Mouse (Mus musculus) midbrain, embryonic 15.5 days (tissue): Measurements from ENCODE around the gene Ddx59. TPM values are rescaled to one million over a fixed set of nuclear protein-coding genes. Genes with fewer than 3 reads are reported as not detected.
A peak's percentile ranks its signal among the peaks of the same experiment; 100 is the strongest.

ENCODE experiments used
- ATAC-seq: fragments of 200-750 bp; cut with Nextera tagmentation; replicated peaks from 2 replicates; pipeline ENCODE4 v1.8.0; 2017; ENCODE audit warnings: moderate TSS enrichment
- H3K27ac ChIP-seq: fragments of 300-500 bp; sonication (generic); 2 replicates; pipeline ENCODE4 v1.5.1; 2015; ENCODE audit warnings: mild to moderate bottlenecking, inconsistent platforms
- H3K27me3 ChIP-seq: fragments of 300-500 bp; sonication (generic); replicated peaks from 2 replicates; pipeline ENCODE4 v1.6.1; 2015; ENCODE audit warnings: inconsistent platforms
- H3K36me3 ChIP-seq: fragments of 300-500 bp; sonication (generic); replicated peaks from 2 replicates; pipeline ENCODE4 v1.6.1; 2015; ENCODE audit warnings: inconsistent platforms
- H3K4me1 ChIP-seq: fragments of 300-500 bp; sonication (generic); 2 replicates; pipeline ENCODE4 v1.6.1; 2015; ENCODE audit warnings: inconsistent platforms
- H3K4me2 ChIP-seq: fragments of 300-500 bp; sonication (generic); 2 replicates; pipeline ENCODE4 v1.6.1; 2015; ENCODE audit warnings: inconsistent platforms, mild to moderate bottlenecking, moderate library complexity
- H3K4me3 ChIP-seq: fragments of 300-500 bp; sonication (generic); 2 replicates; pipeline ENCODE4 v1.5.1; 2015; ENCODE audit warnings: mild to moderate bottlenecking, inconsistent platforms
- H3K9ac ChIP-seq: fragments of 300-500 bp; sonication (generic); 2 replicates; pipeline ENCODE4 v1.6.1; 2015; ENCODE audit warnings: mild to moderate bottlenecking, inconsistent platforms
- H3K9me3 ChIP-seq: fragments of 300-500 bp; sonication (generic); 2 replicates; pipeline ENCODE4 v1.6.1; 2016; ENCODE audit warnings: inconsistent platforms
- WGBS: fragments of 180-500 bp; shearing (Covaris S2); methylation state at CpG from one replicate; pipeline ENCODE4 v1.1.7; 2015; ENCODE audit warnings: mixed read lengths; 5-methylcytosine and 5-hydroxymethylcytosine counted together
- polyA plus RNA-seq: library from polyadenylated mRNA; unstranded; fragments of >200 nt; fragmentation: Nextera tagmentation; extraction: Ambion mirVana; gene quantifications from 2 replicates; pipeline ENCODE4 v1.2.1, GENCODE M21; 2015

Gene Ddx59
- polyA plus RNA-seq = 15.1 and 17.2 TPM in 2 replicates

GRCm38 (mm10) chr1:136414798-136415755 is at the start of gene Ddx59:
TSS of gene Ddx59 (plus strand) at chr1:136415271.
- no peaks in the 10 kb centered on the region for H3K9me3 ChIP-seq
- H3K4me1 ChIP-seq = peaks cover 7% of the 10 kb centered on the region
- peak within 1 kb of the TSS; percentile 76 for H3K4me3 ChIP-seq
- WGBS = 3% methylated on average over 78 of the region's 78 CpGs
- H3K36me3 ChIP-seq = no peaks in the 10 kb centered on the region
- peak within 1 kb of the TSS; percentile 98 for H3K27ac ChIP-seq
- peak; percentile 100 for ATAC-seq
- H3K9ac ChIP-seq = peak within 1 kb of the TSS; percentile 76
- H3K4me2 ChIP-seq = peak within 1 kb of the TSS; percentile 52
- no peaks in the 10 kb centered on the region for H3K27me3 ChIP-seq

- Histone ChIP-seq H3K4me2 (no peak overlapping the region), H3K27me3 (no peaks in the 10 kb centered on the region), H3K4me3 (no peak overlapping the region), H3K36me3 (no peaks in the 10 kb centered on the region), H3K4me1 (no peaks in the 10 kb centered on the region; the same call in 1 of the 2 replicates), H3K9ac (no peak overlapping the region), H3K9me3 (no peaks in the 10 kb centered on the region), H3K27ac (no peak overlapping the region)
- WGBS = 56% methylated on average over 3 of the region's 3 CpGs
- ATAC-seq = no peak
Observed at GRCm38 (mm10) chr1:136365986-136366385, 49.1 kb upstream of the Ddx59 start.

- no peaks in the 10 kb centered on the region for H3K9me3 ChIP-seq
- 87% methylated on average over 7 of the region's 7 CpGs for WGBS
- ATAC-seq = no peak
Observed at GRCm38 (mm10) chr1:136379261-136379660, 35.8 kb upstream of the Ddx59 start.

GRCm38 (mm10) chr1:136380161-136380560 is 34.9 kb upstream of the Ddx59 start:
- no peaks in the 10 kb centered on the region for H3K27me3 ChIP-seq
- H3K36me3 ChIP-seq = no peaks in the 10 kb centered on the region
- no peak for ATAC-seq
- H3K9me3 ChIP-seq = no peaks in the 10 kb centered on the region
- 90% methylated on average over 4 of the region's 4 CpGs for WGBS
- no peak overlapping the region for H3K27ac ChIP-seq
- H3K4me3 ChIP-seq = no peak overlapping the region
- H3K9ac ChIP-seq = no peak overlapping the region
- H3K4me1 ChIP-seq = no peaks in the 10 kb centered on the region
- no peak overlapping the region for H3K4me2 ChIP-seq

More at GRCm38 (mm10) chr1:136379261-136379660, 35.8 kb upstream of the Ddx59 start:
- Histone ChIP-seq H3K9ac (no peak overlapping the region), H3K4me2 (no peak overlapping the region), H3K4me3 (no peak overlapping the region), H3K27me3 (no peaks in the 10 kb centered on the region), H3K36me3 (no peaks in the 10 kb centered on the region), H3K27ac (no peak overlapping the region), H3K4me1 (no peaks in the 10 kb centered on the region)

- Histone ChIP-seq H3K4me1 (no peaks in the 10 kb centered on the region), H3K9ac (no peak overlapping the region), H3K9me3 (no peaks in the 10 kb centered on the region), H3K27me3 (no peaks in the 10 kb centered on the region), H3K4me3 (no peak overlapping the region), H3K36me3 (no peaks in the 10 kb centered on the region), H3K4me2 (no peak overlapping the region), H3K27ac (no peak overlapping the region)
- no peak for ATAC-seq
- WGBS = 92% methylated on average over 8 of the region's 8 CpGs
Observed at GRCm38 (mm10) chr1:136380606-136381005, 34.5 kb upstream of the Ddx59 start.

GRCm38 (mm10) chr1:136381169-136381568 is 33.9 kb upstream of the Ddx59 start:
- no peak overlapping the region for H3K9ac ChIP-seq
- no peak overlapping the region for H3K27ac ChIP-seq
- H3K27me3 ChIP-seq = no peaks in the 10 kb centered on the region
- no peak overlapping the region for H3K4me3 ChIP-seq
- WGBS = 78% methylated on average over 6 of the region's 6 CpGs
- H3K36me3 ChIP-seq = no peaks in the 10 kb centered on the region
- no peak for ATAC-seq
- H3K4me1 ChIP-seq = no peaks in the 10 kb centered on the region
- no peak overlapping the region for H3K4me2 ChIP-seq
- H3K9me3 ChIP-seq = no peaks in the 10 kb centered on the region

- Histone ChIP-seq H3K9me3 (no peaks in the 10 kb centered on the region), H3K4me1 (no peaks in the 10 kb centered on the region)
- ATAC-seq = no peak
Observed at GRCm38 (mm10) chr1:136381583-136381982, 33.5 kb upstream of the Ddx59 start.

GRCm38 (mm10) chr1:136386914-136387313 is 28.2 kb upstream of the Ddx59 start:
- Histone ChIP-seq H3K9ac (no peak overlapping the region), H3K4me1 (no peaks in the 10 kb centered on the region), H3K27ac (no peak overlapping the region), H3K4me3 (no peak overlapping the region), H3K27me3 (no peaks in the 10 kb centered on the region), H3K36me3 (no peaks in the 10 kb centered on the region), H3K9me3 (no peaks in the 10 kb centered on the region), H3K4me2 (no peak overlapping the region)
- 40% methylated on average over 5 of the region's 6 CpGs for WGBS
- no peak for ATAC-seq

More at GRCm38 (mm10) chr1:136381583-136381982, 33.5 kb upstream of the Ddx59 start:
- Histone ChIP-seq H3K27me3 (no peaks in the 10 kb centered on the region), H3K4me2 (no peak overlapping the region), H3K4me3 (no peak overlapping the region), H3K27ac (no peak overlapping the region), H3K36me3 (no peaks in the 10 kb centered on the region), H3K9ac (no peak overlapping the region)
- 89% methylated on average over 5 of the region's 5 CpGs for WGBS

- H3K4me1 ChIP-seq = no peaks in the 10 kb centered on the region
- H3K9me3 ChIP-seq = no peaks in the 10 kb centered on the region
- H3K9ac ChIP-seq = no peak overlapping the region
- H3K4me2 ChIP-seq = peak overlapping the region; percentile 27; the same call in 1 of the 2 replicates
- ATAC-seq = no peak
- H3K27ac ChIP-seq = no peak overlapping the region
- no peak overlapping the region for H3K4me3 ChIP-seq
- no peaks in the 10 kb centered on the region for H3K36me3 ChIP-seq
- H3K27me3 ChIP-seq = no peaks in the 10 kb centered on the region
- WGBS = 41% methylated on average over 10 of the region's 10 CpGs
Observed at GRCm38 (mm10) chr1:136394506-136394905, 20.6 kb upstream of the Ddx59 start.

- WGBS = 43% methylated on average over 5 of the region's 5 CpGs
- no peak for ATAC-seq
- no peak overlapping the region for H3K4me3 ChIP-seq
- H3K27ac ChIP-seq = no peak overlapping the region
- no peaks in the 10 kb centered on the region for H3K27me3 ChIP-seq
- H3K4me1 ChIP-seq = no peaks in the 10 kb centered on the region
- no peak overlapping the region for H3K9ac ChIP-seq
- H3K4me2 ChIP-seq = peak overlapping the region; percentile 27; the same call in 1 of the 2 replicates
- no peaks in the 10 kb centered on the region for H3K36me3 ChIP-seq
- no peaks in the 10 kb centered on the region for H3K9me3 ChIP-seq
Observed at GRCm38 (mm10) chr1:136395073-136395472, 20.0 kb upstream of the Ddx59 start.

GRCm38 (mm10) chr1:136401281-136401680 is 13.8 kb upstream of the Ddx59 start:
- 77% methylated on average over 8 of the region's 8 CpGs for WGBS
- H3K4me3 ChIP-seq = no peak overlapping the region

GRCm38 (mm10) chr1:136409631-136410030 is 5.4 kb upstream of the Ddx59 start:
- Histone ChIP-seq H3K27me3 (no peaks in the 10 kb centered on the region), H3K27ac (no peak overlapping the region), H3K9ac (no peak overlapping the region), H3K4me2 (no peak overlapping the region), H3K4me1 (no peaks in the 10 kb centered on the region; the same call in 1 of the 2 replicates), H3K9me3 (no peaks in the 10 kb centered on the region), H3K36me3 (no peaks in the 10 kb centered on the region), H3K4me3 (no peak overlapping the region)
- 96% methylated on average over 2 of the region's 2 CpGs for WGBS
- no peak for ATAC-seq

More at GRCm38 (mm10) chr1:136401281-136401680, 13.8 kb upstream of the Ddx59 start:
- no peaks in the 10 kb centered on the region for H3K9me3 ChIP-seq
- H3K4me1 ChIP-seq = no peaks in the 10 kb centered on the region
- no peaks in the 10 kb centered on the region for H3K36me3 ChIP-seq
- no peak overlapping the region for H3K27ac ChIP-seq
- no peak overlapping the region for H3K9ac ChIP-seq
- H3K4me2 ChIP-seq = no peak overlapping the region
- H3K27me3 ChIP-seq = no peaks in the 10 kb centered on the region
- ATAC-seq = no peak
